Mouse (Mus musculus) right cerebral cortex, postnatal 25 days (tissue): ENCODE data around the gene Tceal5.

Source experiments
- DNase-seq: peaks from one replicate; pipeline ENCODE4 v3.0.0; 2022

Tceal5 gene

DNA sequence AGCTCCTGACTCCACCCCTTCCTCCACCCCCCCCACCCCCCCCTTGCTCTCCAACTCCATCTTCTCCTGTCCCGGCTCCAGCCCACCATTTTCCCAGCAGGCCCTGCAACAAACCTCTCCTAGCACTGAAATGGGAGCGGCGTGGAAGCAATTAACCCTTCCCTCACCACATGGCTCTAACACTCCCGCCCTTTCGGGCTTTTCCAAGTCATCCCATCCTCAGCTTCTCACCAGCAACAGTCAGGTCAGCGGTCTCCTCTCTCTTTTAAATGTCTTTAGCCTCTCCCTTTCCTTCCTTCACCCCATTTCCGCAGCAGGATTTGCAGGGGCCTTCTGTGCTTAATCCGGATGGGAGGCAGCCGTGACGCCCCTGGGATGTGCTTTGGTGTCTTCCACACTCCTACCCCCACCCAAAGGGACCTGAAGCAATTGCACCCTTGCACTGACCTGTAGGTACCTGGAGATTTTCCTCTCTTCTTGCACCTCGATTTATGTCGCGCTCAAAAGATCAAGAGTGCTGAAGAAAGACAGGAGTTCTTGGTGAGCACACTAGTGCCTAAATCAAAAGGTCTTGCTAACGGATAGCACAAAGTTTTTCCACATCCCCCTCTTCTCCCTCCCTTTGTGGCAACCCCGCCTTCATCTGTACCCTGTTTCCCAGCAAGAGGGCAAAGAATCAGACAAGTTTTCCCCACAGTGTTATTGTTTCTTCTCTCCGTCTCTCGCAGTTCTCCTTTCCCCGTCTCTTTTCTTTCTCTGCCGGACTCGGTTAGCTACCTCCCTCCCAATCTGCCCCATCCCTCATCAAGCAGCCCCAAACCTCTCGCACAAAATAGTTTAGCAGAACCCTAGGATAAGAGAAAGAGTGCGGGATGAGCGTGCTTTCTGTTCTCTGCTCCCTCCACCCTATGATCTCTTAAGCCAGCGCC lies 32.2 kb downstream of the Tceal5 start:
- peak; percentile 36 for DNase-seq

DNA sequence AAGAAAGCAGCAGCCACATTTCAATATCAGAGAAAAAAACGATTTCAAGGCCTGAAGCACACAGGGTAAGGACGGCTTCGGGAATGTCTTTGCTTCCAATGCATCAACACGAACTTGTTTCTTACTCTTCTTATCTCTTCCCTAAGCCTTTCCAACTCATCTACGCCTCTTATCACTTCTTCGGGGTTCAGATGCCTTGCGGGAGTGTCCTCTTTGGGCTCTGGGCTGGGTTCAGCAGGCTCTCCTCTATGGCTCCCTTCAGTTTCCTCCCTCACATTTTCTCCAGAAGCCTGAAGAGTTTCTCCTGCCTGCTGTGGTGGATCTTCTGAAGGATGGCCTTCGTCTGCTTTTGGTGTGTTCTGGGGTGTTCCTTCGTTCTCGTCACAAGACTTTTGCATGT lies 33.1 kb downstream of the Tceal5 start:
- DNase-seq, result no peak
